Mouse (Mus musculus): ENCODE data around the gene Iqgap2.

The Iqgap2 gene

DNA sequence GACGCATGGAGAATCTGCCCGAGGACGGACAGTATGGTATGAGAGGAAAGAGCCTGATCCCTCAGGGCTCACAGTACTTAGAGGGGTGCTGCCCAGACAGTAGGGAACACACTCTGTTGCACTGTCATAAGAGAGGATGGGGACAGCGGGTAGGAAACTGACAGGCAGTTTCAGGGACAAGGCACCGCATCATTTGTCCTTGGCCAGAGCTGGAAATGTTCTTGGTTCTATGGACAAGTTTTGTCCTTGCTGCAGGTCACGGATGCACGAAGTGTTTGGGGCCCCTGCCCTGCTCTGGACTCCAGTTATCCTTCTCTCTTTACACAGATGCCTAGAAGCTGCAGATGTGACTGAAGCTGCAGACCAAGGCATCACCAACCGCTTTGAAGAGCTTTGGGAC, 284.7 kb downstream of the Iqgap2 start:
- POLR2A ChIA-PET, result interaction anchor here in 3 of 4 experiments (1.2 to 5.4 kb wide), 9 partner anchors 9 to 72 kb away, joined by 4 to 53 read pairs (median 8); partner anchors contain the start of gene F2r (in 3 of the 3)
- CTCF ChIA-PET, result no interaction called here

DNA sequence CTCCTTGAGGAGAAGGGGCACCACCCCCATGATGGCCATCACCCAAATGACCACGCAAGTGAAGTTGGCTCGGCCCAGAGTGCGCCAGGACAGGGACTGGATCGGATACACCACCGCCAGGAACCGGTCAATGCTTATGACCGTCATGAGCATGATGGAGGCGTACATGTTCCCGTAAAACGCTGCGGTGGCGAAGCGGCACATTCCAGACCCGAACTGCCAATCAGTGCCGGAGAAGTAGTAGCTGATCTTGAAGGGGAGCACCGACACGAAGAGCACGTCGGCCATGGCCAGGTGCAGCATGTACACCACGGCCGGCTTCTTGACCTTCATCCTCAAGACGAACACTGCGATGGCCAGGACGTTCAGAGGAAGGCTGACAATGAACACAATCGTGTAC, 287.4 kb downstream of the Iqgap2 start:
- POLR2A ChIA-PET, result interaction anchor here in 3 of 4 experiments (1.4 to 5.6 kb wide), 4 partner anchors 14 to 68 kb away, joined by 4 to 61 read pairs (median 20); partner anchors contain the start of gene F2r (in 3 of the 3)

DNA sequence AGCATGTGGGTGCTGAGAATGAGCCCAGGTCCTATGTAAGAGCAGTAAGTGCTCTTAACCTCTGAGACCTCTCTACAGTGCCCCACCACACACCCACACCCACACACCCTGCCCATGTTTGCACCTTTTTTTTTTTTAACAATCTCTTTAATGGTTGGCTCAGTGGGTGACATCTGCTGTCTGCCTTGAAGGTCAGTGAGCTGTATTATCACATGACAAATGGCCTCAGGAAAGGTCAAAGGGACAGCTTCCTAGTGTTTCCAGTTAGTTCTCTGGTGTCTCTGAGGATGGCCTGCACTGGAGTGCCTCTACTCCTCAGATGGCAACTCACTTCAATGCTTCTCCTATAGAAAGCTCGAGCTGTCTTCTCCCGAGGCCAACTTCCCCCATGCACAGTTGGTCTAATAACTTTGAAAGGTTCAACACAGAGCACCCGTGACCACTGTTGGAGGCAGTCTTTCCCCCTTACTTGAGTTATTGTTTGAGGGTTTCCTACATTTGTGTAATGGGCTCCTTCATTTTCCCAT, 291.8 kb downstream of the Iqgap2 start:
- ChIA-PET CTCF (interaction anchor here in 1 of 4 experiments (0.5 to 0.7 kb wide), 4 partner anchors 11 to 302 kb away, joined by 3 to 28 read pairs (median 4); partner anchors contain the start of gene F2r), POLR2A (interaction anchor here (0.5 to 5.6 kb wide), 16 partner anchors 8 to 1692 kb away, joined by 3 to 61 read pairs (median 3); partner anchors contain the start of gene F2r (in 3 of the 4))

More for the DNA sequence above, 287.4 kb downstream of the Iqgap2 start:
- CTCF ChIA-PET, result no interaction called here

DNA sequence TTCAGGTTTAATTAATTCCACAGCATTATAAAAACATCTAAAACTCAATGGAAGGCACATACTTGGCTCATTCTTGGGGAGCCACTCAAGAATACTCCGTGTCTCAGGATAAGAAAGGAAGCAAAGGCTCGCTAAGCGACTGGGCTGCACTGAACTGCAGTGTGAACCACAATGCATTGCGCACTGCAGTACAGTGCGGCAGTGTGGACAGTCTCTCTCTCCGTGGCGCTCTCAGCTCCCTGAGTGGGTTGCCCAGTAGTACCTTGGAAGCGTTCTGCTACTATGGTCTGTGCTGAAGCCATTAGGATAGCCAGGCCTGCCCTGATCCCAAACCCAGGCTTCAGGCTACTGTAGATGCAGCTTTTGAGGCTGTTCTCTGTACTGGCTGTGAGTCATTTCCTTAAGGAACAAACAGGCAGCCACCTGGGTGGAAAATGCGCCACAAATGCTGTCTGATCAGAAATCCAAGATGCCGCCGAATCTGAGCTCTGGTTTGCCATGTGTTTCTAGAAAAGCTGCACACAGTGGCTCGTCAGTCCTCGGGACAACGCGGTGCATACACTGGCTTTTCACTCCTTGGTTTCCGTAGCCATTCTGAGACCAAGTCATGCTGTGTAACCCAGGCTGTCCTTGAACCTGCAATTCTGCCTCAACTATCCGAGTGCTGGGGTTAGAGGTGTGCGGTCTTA, 293.3 kb downstream of the Iqgap2 start:
- ChIA-PET POLR2A (interaction anchor here (0.6 to 3.2 kb wide), 15 partner anchors 8 to 41 kb away, joined by 3 to 20 read pairs (median 3); partner anchors contain the start of gene F2r (in 3 of the 4)), CTCF (no interaction called here)

DNA sequence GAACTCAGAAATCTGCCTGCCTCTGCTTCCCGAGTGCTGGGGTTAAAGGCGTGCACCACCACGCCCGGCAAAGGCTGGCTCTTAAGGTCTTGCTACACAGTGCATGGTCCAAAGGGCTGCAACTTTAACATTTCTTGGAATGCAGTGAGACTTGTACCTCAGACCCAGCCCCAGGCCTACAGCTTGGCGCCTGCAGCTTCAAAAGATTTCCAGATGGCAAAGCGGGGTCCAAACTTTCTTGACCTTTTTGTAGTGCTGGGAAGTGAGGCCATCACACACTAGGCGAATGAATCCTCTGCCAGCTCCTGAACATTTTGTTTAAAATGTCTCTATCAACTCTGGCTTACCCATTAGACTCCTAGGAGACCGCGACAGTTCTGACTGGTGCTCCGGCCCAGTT, 294.1 kb downstream of the Iqgap2 start:
- ChIA-PET CTCF (interaction anchor here in 2 of 4 experiments (0.6 to 0.7 kb wide), 2 partner anchors 9 to 910 kb away, joined by 3 read pairs; no protein-coding TSS in a partner anchor), POLR2A (interaction anchor here (0.6 to 3.2 kb wide), 17 partner anchors 9 to 782 kb away, joined by 3 to 20 read pairs (median 4); partner anchors contain the start of gene F2r (in 3 of the 4))

DNA sequence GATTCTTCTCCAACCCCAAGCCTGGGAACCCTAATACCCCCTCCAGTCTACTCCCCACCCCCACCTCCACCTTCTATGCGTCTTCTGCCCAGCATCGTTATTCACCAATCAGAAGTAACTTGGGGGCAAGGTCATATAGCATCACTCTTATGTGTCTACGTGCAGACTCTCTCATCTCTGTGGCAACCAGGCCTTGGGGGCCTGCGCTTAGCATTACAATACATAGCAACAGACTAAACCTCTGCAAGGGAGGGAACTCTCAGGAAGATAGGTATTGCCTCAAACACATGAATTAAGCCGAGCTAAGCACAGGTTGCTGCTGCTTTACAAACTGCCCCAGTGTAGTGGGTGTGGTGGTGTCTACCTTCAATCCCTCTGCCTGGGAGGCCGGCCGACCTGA, 295.0 kb downstream of the Iqgap2 start:
- ChIA-PET POLR2A (interaction anchor here in 1 of 4 experiments (1.0 to 3.2 kb wide), 4 partner anchors 9 to 62 kb away, joined by 4 to 20 read pairs (median 4); partner anchors contain the start of gene F2r), CTCF (no interaction called here)

DNA sequence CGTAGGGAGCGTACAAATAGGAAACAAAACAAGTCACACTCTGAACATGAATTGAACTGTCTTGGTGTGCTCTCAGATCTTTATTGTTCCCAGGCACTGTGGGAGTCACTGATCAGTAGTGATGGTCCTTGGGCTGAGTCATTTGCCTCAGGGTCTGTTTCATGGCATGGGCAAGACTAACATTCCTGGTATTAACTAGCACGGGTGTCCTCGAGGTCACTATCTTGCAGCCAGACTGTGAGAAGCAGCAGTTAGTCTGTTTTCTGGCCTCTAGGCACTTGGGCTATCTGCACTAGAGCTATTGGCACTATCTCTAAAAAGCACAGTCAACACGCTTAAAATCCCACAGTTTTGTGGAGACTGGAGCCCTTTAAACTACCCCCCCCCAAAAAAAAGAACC, 295.8 kb downstream of the Iqgap2 start:
- CTCF ChIA-PET, result interaction anchor here in 1 of 4 experiments (0.7 kb wide), 1 partner anchor 92 kb away, joined by 3 read pairs; no protein-coding TSS in a partner anchor
- POLR2A ChIA-PET, result interaction anchor here in 1 of 4 experiments (1.0 to 3.2 kb wide), 3 partner anchors 9 to 23 kb away, joined by 4 to 20 read pairs (median 4); partner anchors contain the start of gene F2r

DNA sequence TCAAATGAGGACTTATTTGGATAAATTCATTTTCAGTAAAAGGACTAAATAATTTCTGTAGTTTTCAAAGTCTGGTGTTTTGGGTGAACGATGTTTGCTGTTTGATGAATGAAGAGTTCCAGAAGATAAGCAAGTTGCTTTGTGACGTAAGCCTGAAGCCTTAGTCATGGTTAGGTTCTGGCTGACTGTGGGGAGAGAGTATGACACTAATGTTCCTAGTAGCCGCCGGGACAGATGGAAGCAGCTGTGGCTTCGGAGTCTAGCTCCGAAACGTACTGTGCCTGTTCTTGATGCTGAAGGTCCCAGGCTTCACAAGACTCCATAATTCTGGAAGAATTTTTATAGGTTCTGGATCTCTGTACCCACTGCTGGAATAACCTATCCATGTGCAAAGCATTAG, 296.3 kb downstream of the Iqgap2 start:
- ChIA-PET POLR2A (interaction anchor here in 1 of 4 experiments (1.0 to 1.4 kb wide), 2 partner anchors 8 to 12 kb away, joined by 4 read pairs; no protein-coding TSS in a partner anchor), CTCF (interaction anchor here in 1 of 4 experiments (0.7 kb wide), 1 partner anchor 93 kb away, joined by 3 read pairs; no protein-coding TSS in a partner anchor)

DNA sequence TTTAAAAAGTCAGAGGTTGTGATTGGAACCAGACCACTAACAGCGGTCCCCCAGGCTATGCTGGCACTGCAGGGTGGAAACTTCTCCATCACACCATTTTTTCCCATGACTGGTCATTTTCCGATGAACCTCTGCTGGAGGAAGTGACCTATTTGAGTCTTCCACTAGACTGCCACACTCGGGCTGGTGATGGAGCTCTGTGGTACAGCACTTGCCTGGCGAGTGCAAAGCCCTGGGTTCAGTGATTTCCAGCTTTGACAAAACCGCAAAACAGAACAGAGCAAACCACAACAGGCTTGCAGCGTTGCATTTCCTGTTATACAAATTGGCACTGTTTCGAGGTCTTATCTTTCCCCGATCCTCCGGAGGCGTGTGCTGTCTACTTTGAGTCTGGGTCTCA, 298.9 kb downstream of the Iqgap2 start:
- CTCF ChIA-PET, result no interaction called here
- POLR2A ChIA-PET, result interaction anchor here in 3 of 4 experiments (0.5 to 1.6 kb wide), 3 partner anchors 12 to 24 kb away, joined by 4 to 6 read pairs (median 5); no protein-coding TSS in a partner anchor

DNA sequence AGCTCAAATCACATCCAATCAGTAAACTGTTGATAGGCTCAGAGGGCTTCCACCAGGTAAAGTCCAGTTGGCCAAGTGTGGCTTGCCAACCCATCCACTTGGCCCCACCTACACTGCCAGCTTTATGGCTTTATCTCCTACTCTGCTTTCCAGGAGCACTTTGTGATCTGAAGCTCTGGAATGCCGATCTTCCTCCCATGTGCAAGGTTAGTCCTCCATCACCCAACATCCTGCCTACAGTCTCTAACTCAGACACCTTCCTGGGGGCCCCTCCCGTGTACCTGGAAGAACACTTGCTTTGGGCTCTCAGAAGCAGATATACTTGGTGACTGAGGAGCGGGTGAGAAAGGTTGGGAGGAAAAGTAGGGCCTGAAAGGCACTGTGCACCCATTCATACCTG, 300.1 kb downstream of the Iqgap2 start:
- ChIA-PET POLR2A (interaction anchor here in 2 of 4 experiments (0.7 to 1.7 kb wide), 5 partner anchors 12 to 56 kb away, joined by 3 to 6 read pairs (median 3); partner anchors contain the start of gene F2r (in 1 of the 2)), CTCF (interaction anchor here in 2 of 4 experiments (0.6 to 1.7 kb wide), 3 partner anchors 12 to 128 kb away, joined by 3 to 4 read pairs (median 4); no protein-coding TSS in a partner anchor)

DNA sequence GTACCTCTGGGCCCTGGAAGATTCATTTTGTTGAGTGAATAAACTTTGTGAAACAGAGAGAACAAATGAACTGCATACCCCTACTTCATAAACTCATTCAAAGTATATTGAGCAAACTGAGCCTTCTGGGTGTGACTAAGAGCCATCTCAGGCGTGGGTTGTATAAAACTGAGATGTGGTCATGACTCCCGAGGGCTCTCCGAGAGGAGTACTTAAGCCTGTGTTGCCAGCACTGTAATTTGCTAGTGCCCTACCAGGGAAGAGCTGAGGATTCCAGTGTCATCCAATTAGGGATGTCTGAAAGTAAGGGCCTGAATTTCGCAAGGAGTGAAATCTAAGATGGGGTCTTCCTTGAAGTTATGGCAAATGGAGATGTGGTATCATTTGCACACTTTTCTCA, 304.1 kb downstream of the Iqgap2 start:
- CTCF ChIA-PET, result no interaction called here
- POLR2A ChIA-PET, result interaction anchor here (0.6 to 1.5 kb wide), 6 partner anchors 9 to 153 kb away, joined by 3 to 5 read pairs (median 4); partner anchors contain the start of gene F2r (in 2 of the 4)

DNA sequence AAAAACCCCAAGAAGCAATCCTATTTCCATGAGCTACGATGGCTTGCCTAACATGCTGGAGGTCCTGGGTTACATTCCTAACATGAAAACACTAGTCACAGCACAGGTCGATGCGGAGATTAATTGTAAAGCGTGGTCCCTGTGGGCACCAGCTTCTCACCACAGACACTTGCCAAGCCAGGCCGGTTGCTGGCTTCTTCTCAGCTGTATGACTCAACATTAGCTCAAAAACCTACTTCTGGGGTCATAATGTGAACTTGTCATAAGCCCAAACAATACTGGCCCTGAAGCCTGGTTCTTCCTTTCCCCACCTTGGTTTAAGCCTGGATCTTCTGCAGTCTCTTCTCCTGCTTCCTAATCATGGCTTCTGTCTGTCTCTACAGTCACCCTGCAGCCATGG, 306.8 kb downstream of the Iqgap2 start:
- POLR2A ChIA-PET, result interaction anchor here in 1 of 4 experiments (0.9 kb wide), 1 partner anchor 13 kb away, joined by 3 read pairs; no protein-coding TSS in a partner anchor
- CTCF ChIA-PET, result no interaction called here

DNA sequence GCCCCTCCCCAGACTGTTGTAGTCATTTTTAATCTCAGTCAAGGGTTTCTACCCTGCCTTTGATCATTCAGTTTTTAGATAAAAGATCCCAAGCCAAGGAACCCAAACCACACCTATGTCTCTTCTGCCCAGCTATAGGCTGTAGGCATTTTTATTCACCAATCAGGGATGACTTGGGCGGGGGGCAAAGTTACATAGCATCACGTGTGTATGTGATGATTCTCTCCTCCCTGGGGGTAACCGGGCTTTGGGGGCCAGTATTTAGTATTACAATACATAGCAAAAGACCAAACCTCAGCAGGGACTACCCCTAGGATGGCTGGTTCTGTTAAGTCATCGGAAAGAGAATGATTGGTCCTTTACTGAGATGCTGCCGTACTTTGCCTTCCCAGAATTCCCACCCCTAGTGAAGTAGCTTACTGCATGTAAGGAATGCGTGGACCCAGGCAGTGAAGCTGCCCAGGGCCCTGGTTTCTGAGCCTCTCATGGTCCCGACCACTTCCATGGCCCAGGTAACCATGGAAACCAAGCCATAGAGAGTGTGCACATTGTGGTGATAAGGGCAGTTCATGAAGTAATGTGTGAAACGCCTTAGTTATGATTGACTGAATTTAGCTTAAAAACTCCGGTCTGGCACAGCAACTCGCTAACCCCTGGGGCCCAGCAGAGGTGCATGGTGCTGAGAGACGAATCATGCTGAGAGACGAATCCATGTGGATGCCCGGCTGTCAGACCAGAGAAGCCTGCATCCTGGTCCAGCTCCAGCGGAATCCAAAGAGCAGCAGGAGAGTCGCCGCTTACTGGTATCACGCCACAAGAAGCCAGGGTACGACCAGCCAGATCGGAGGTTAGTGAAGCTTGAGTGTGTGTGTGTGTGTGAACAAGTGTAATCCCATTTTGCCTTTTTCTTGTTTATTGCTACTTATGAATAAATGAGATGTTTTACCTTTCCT, 308.2 kb downstream of the Iqgap2 start:
- POLR2A ChIA-PET, result interaction anchor here in 2 of 4 experiments (0.6 to 2.5 kb wide), 5 partner anchors 14 to 150 kb away, joined by 3 to 9 read pairs (median 3); partner anchors contain the start of genes F2r (in 2 of the 2) and F2rl1 (in 1 of the 2)
- CTCF ChIA-PET, result no interaction called here

DNA sequence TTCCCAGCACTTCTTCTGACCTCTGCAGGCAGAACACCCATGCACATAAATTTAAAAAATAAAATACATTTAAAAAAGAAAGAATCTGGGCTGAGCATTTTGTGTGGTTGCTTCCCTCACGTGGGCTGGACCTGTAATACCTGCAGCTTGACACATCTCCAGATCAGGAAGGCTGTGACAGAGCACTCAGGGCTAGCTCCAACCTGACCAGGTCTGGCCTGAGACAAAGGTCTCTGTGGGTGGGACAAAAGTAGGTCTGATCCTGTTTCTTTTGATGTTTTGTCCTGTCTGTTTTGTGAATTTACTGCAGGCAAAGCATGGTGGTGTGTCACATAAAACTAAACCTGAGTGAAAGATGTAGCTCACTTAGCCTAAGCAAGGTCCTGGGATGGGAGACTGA, 309.9 kb downstream of the Iqgap2 start:
- CTCF ChIA-PET, result interaction anchor here in 1 of 4 experiments (0.5 kb wide), 1 partner anchor 8 kb away, joined by 4 read pairs; no protein-coding TSS in a partner anchor

DNA sequence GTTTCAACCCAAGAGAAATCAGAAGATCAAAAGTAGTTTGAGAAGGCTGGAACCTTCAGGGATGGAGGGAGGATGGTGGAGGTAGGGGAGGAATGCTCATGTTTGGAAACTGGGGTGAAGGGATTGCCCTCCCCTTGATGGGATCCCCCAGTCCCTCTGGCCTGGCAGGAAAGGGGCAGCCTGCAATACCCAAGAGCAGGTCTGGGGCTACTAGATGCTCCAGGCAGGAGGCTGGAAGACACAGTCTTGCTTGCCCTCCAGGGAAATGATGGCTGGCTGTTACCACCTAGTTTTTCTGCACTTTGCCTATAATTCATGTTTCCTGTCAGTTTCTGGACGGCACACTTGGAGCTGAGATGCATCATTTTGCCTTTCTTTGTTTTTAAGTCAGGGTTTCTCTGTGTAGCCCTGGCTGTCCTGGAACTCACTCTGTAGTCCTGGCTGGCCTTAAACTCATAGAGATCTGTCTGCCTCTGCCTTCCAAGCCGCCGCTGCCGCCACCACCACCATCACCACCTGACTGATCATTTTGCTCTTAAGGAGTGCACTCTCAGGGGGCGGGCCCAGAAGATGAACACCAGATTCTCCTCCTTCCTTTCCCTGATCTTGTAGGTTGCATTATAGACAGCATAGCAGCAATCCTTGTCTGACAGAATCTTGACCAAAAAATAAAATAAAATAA, 313.6 kb downstream of the Iqgap2 start:
- POLR2A ChIA-PET, result no interaction called here
- CTCF ChIA-PET, result no interaction called here

More for the DNA sequence above, 309.9 kb downstream of the Iqgap2 start:
- POLR2A ChIA-PET, result interaction anchor here in 2 of 4 experiments (0.5 to 2.5 kb wide), 6 partner anchors 9 to 452 kb away, joined by 3 to 9 read pairs (median 4); partner anchors contain the start of gene F2r (in 1 of the 2)

All from embryonic stem cell, embryonic (primary cell).